Mouse (Mus musculus): ENCODE results near the gene Xrcc3.

DNA sequence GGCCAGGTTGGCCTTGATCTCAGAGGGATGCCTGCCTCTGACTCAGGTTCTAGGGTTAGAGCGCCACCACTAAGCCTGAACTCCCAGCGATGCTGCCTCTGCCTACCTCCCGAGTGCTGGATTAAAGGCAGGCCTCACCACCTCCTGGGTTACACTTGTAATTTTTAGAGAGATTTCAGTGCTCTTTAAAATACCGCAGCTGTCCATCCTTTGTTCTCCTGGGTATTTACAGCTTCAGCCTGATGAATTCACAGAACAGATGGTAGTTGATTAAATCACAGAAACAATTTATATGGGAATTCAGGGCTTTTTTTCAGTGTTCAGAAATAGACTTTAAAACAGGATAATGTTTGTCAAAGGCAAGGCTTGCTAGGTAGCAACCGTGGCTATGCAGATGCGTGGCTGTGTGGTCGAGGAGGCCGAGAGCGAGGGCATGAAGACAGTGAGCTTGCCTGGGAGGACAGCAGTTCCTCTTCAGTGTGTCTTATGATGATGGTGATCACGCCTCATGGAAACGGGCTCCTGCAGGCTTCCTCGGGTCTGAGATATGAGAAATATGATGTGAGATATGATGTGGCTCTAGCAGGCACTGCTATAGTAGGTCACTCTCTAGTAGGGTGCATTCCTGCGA is 22.1 kb downstream of the Xrcc3 start:
- TF ChIP-seq POLR2A (IDR thresholded peaks at IDR 0.05; ENCODE audit: low read depth, low read length) (no peak), CTCF (IDR thresholded peaks at IDR 0.05; ENCODE audit: extremely low read depth, insufficient read length, insufficient replicate concordance, low read depth, low read length) (no peak)

All from small intestine, adult 2 months (tissue).